Mouse (Mus musculus): ENCODE results near the gene Mrps12. TPM values are rescaled to one million over a fixed set of nuclear protein-coding genes. Genes with fewer than 3 reads are reported as not detected.

Mrps12 gene
- total RNA-seq, 2 experiments from 2014 or later = 53.9 to 54.7 TPM

- DNase-seq (ENCODE audit: extremely low spot score in 1 of 2, low spot score in 2 of 2) = peak; percentile 97 to 99
- intact Hi-C loops (cut with DNase I) = no loop called here
Measured at GRCm38 (mm10) chr7:28766173-28766879, 24.7 kb upstream of the Mrps12 start, which contains the start of gene Sirt2. Gene Sirt2, plus strand, starts transcription at chr7:28766735.

DNA sequence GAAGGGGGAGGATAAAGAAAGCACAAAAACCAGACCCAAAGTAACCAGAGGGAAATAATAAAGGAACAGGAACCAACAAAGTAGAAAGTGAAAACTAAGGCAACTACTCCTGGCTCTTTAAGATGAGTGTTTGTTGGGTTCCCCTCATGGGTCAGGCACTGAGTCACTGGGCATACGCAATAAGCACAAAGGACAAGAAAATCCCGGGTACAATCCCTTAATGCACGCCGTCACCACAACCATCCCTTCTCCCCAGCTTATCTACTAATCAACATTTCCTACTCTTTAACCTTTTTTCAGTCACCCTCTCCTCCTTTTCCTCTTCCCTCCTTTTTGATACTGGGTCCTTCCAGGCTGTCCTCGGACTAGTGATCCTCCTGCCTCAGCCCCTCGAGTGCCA, 23.6 kb upstream of the Mrps12 start:
- intact Hi-C loops (cut with DNase I) = no loop called here

GRCm38 (mm10) chr7:28761907-28762306, 20.3 kb upstream of the Mrps12 start:
- DNase-seq (ENCODE audit: extremely low spot score in 1 of 2, low spot score in 2 of 2) = no peak
- intact Hi-C loops (cut with DNase I) = no loop called here

More for the DNA sequence above, 23.6 kb upstream of the Mrps12 start:
- no peak for DNase-seq (ENCODE audit: extremely low spot score in 1 of 2, low spot score in 2 of 2)

GRCm38 (mm10) chr7:28758623-28759022, 17.0 kb upstream of the Mrps12 start:
- intact Hi-C loops (cut with DNase I) = no loop called here
- no peak for DNase-seq (ENCODE audit: extremely low spot score in 1 of 2, low spot score in 2 of 2)

GRCm38 (mm10) chr7:28756079-28756478, 14.5 kb upstream of the Mrps12 start, which contains the start of gene Ccer2:
Gene Ccer2, plus strand, starts transcription at chr7:28756174.
- DNase-seq (ENCODE audit: extremely low spot score in 1 of 2, low spot score in 2 of 2) = peak in 1 of 2 experiments; percentile 62
- intact Hi-C loops (cut with DNase I) = no loop called here

DNA sequence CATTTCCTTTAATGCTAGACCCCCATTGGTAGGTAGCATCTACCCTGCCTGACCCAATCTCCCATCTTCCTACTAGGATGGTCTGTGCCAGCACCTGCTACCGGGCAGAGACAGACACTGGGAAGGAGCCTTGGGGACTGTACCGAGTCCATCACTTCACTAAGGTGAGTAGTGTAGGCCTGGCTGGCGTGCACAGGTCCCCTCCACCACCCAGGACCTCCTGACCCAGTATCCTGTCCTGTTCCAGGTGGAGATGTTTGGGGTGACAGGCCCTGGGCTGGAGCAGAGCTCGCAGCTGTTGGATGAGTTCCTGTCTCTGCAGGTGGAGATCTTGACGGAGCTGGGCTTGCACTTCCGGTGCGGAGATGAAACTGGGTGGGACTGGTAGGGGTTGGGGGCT, 8.3 kb upstream of the Mrps12 start:
- DNase-seq (ENCODE audit: extremely low spot score in 1 of 2, low spot score in 2 of 2) = no peak
- intact Hi-C loops (cut with DNase I) = no loop called here

DNA sequence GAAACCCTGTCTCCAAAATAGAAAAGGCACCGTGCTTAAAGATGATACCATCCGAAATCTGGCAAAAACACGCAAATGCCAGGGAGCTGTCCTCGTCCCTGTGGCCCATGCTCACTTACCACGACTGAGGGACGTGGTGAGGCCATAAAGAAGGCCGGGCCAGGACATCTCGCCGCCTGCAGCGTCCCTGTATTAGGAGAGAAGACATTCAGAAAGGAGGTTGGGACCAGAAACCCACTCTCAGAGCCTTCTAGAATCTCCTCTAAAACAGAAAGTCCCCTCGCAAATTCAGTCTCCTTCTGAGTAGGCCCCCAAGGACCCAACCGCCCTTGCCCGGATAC, 282 bp downstream of the Mrps12 start:
- DNase-seq (ENCODE audit: extremely low spot score in 1 of 2, low spot score in 2 of 2) = no peak
- intact Hi-C loops (cut with DNase I) = no loop called here

DNA sequence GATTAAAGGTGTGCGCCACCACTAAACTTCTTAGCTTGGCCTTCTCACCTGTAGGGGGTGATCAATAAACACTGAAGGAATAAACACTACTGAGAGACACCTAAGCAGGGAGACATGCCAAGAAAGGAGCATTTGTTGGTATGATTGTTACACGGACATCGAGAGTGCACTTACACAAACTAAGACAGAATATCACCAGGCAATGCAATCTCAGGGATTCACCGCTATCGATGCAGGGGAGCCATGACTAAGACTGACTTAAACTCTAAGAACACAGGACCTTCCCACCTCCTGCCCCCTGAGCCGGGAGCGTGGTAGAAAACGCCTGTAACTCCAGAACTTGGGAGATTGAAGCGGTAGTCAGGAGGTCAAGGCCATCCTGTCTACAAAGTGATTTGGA, 671 bp downstream of the Mrps12 start:
- intact Hi-C loops (cut with DNase I) = no loop called here
- DNase-seq (ENCODE audit: extremely low spot score in 1 of 2, low spot score in 2 of 2) = no peak

DNA sequence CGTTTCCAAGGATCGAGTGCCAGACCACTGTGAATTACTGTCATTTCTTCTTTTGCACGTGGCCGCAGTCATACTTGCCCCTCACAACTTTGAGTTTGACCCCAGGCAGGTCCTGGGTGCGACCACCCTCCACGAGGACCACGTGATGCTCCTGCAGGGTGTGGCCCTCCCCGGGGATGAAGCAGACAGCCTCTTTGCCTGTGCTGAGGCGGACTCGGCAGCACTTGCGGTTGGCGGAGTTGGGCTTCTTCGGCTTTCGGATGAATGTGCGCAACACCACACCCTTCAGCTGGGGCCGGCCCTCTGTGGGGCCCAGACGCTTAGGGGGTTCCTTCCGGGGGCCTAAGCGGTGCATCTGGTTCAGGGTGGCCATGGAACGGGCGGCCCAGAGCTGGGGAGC, 1.8 kb downstream of the Mrps12 start:
- peak in 1 of 2 experiments; percentile 36 for DNase-seq (ENCODE audit: extremely low spot score in 1 of 2, low spot score in 2 of 2)
- intact Hi-C loops (cut with DNase I) = no loop called here

- no peak for DNase-seq (ENCODE audit: extremely low spot score in 1 of 2, low spot score in 2 of 2)
- intact Hi-C loops (cut with DNase I) = no loop called here
Measured at GRCm38 (mm10) chr7:28735701-28736100, 5.9 kb downstream of the Mrps12 start.

GRCm38 (mm10) chr7:28733211-28733610, 8.4 kb downstream of the Mrps12 start:
- no peak for DNase-seq (ENCODE audit: extremely low spot score in 1 of 2, low spot score in 2 of 2)
- intact Hi-C loops (cut with DNase I) = no loop called here

DNA sequence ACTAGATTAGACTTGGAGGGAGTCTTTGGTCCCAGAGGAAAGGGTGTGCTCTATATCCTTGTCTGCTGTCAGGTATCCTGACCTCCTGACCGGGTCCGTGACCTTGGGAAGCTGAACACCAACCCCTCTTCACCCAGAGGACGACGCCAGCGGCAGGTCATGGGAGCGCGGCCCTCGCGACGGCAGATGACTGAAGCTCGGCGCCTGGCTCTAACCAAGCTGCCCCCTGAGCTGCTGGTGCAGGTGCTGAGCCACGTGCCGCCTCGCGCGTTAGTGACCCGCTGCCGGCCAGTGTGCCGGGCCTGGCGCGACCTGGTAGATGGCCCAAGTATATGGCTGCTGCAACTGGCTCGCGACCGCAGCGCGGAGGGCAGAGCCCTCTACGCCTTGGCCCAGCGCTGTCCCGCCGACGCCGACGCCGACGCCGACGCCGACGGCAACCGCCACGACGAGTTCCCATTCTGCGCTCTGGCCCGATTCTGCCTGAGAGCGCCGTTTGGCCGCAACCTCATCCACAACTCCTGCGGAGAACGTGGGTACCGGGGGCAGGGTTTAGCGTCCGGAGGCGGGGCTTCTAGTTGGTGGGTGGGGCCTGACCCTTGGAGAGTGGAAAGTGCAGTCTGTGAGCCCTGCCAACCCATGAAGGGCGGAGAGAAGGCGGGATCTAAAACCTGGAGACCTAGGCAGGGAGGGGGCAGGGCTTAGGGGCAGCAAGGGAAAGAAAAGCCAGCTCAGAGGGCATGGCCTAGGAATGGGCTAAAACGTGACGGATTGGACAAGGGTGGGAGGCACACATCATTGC, 9.1 kb downstream of the Mrps12 start:
- intact Hi-C loops (cut with DNase I) = no loop called here
- DNase-seq (ENCODE audit: extremely low spot score in 1 of 2, low spot score in 2 of 2) = peak in 1 of 2 experiments; percentile 75

GRCm38 (mm10) chr7:28727649-28728340, 13.8 kb downstream of the Mrps12 start:
- intact Hi-C loops (cut with DNase I) = loop anchor here (5.0 kb wide), 2 partner anchors 125 to 280 kb away; no protein-coding TSS in a partner anchor
- peak; percentile 51 to 53 for DNase-seq (ENCODE audit: extremely low spot score in 1 of 2, low spot score in 2 of 2)

GRCm38 (mm10) chr7:28726600-28726999, 15.0 kb downstream of the Mrps12 start:
- intact Hi-C loops (cut with DNase I) = loop anchor here (5.0 kb wide), 2 partner anchors 124 to 279 kb away; no protein-coding TSS in a partner anchor
- peak; percentile 57 to 87 for DNase-seq (ENCODE audit: extremely low spot score in 1 of 2, low spot score in 2 of 2)

- intact Hi-C loops (cut with DNase I) = loop anchor here (5.0 kb wide), 2 partner anchors 122 to 277 kb away; no protein-coding TSS in a partner anchor
- DNase-seq (ENCODE audit: extremely low spot score in 1 of 2, low spot score in 2 of 2) = no peak
Measured at GRCm38 (mm10) chr7:28724613-28725012, 17.0 kb downstream of the Mrps12 start.

DNA sequence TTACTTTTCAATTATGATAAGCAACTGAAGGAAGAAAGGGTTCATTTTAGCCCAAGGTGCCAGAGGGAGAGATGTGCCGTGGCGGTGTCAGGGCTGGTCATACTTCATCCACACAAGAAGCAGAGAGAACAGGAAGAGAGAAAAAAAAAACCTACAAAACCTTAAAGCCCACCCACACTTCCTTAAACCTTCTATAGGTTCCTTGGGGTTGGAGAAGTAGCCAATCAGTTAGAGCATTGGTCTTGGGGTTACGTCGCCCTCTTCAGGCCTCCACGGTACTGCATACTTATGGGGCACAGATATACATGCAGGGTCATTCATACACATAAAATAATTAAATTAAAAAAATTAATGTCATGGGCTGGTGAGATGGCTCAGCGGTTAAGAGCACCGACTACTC, 19.5 kb downstream of the Mrps12 start:
- DNase-seq (ENCODE audit: extremely low spot score in 1 of 2, low spot score in 2 of 2) = no peak
- intact Hi-C loops (cut with DNase I) = no loop called here

- no peak for DNase-seq (ENCODE audit: extremely low spot score in 1 of 2, low spot score in 2 of 2)
- intact Hi-C loops (cut with DNase I) = no loop called here
Measured at GRCm38 (mm10) chr7:28720753-28721537, 20.7 kb downstream of the Mrps12 start.

DNA sequence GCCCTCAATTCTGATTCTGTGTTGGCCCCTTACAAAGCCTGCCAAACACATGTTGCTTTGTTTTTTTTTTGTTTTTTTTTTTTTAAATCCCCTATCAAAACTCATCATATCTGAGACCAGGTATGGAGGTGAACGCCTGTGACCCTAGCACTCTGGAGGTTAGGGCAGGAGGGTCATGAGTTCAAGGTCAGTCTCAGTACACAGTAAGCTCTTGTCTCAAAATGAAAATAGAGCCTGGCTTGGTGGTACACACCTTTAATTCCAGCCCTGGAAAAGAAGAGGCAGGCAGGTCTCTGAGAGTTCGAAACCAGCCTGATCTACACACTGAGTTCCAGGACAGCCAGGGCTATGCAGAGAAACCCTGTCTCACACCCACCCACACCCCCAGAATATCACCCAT, 22.0 kb downstream of the Mrps12 start:
- intact Hi-C loops (cut with DNase I) = no loop called here

DNA sequence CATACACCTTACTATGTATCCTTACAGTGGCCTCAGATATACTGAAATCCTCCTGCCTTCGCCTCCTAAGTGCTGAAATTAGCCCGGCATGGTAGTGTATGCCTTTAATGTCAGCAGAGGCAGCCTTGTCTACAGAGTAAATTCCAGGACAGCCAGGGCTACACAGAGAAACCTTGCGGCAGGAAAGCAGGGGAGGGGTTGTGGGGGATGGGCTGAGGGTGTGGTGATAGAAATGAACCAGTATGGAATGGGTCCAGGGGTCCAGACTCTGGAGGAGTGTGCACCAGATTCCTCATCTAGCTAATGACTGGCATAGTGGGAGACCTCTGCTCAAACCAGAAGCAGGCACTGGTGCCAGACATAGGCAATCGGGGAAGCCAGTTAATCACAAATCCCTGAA, 22.5 kb downstream of the Mrps12 start:
- intact Hi-C loops (cut with DNase I) = no loop called here
- no peak for DNase-seq (ENCODE audit: extremely low spot score in 1 of 2, low spot score in 2 of 2)

More for the DNA sequence above, 22.0 kb downstream of the Mrps12 start:
- no peak for DNase-seq (ENCODE audit: extremely low spot score in 1 of 2, low spot score in 2 of 2)
